In genomic region chr7:96519216-96519615, GRCm38 (mm10) we compare ENCODE assay signal across 9 mouse cellular contexts.
DNase-seq lines count a peak whose midpoint lies in the region; TF ChIP-seq lines count a peak whose summit lies in the region.
"Had no signal": no experiment of that assay in that cellular context is flagged by ENCODE, and none has a peak within 500 bp of the region (broad histone marks: within the 10 kb centered on the region; RNA-seq: fewer than 3 reads in every experiment).

No protein-coding gene starts in this region.

- H3K4me3 ChIP-seq in gastrocnemius, adult 2 months = no peak overlapping the region
- H3K4me3 ChIP-seq: limb, embryonic 13.5 days had no signal

- intact Hi-C loops in gastrocnemius, adult 2 months (cut with DNase I) = loop anchor here (1.0 to 10.0 kb wide), 2 partner anchors 256 to 396 kb away; no protein-coding TSS in a partner anchor

- TF ChIP-seq CTCF in gastrocnemius, adult 2 months (IDR thresholded peaks at IDR 0.05) = peak; percentile 99

- DNase-seq in gastrocnemius, adult 2 months = peak; percentile 27
- no peak for DNase-seq in gastrocnemius, adult 8-10 months (ENCODE audit: low spot score in 2 of 2)
- DNase-seq in 3134 (ENCODE audit: extremely low read depth, insufficient read length, low spot score) (peak; percentile 13), ZHBTc4 (ENCODE audit: low read depth, low spot score) (peak; percentile 59)
- DNase-seq in fat pad, adult 2 months (ENCODE audit: extremely low read depth, low read depth, low spot score) = peak; percentile 34
- peak; percentile 7 to 29 for DNase-seq in lung, adult 18-20 months
- peak; percentile 13 for DNase-seq in testis, postnatal 14 days (ENCODE audit: low spot score)
- no peak for DNase-seq in urinary bladder, postnatal 25 days (ENCODE audit: low spot score)

- H3K27ac ChIP-seq in gastrocnemius, adult 2 months = no peak overlapping the region
- H3K27ac ChIP-seq: limb, embryonic 13.5 days had no signal

Comparison
In these comparisons a context has a peak if more than half of its experiments do, and no peak if none do; other contexts are left out.
1. DNase-seq: peak in gastrocnemius, adult 2 months (single experiment), 3134 (single experiment), ZHBTc4 (single experiment), fat pad, adult 2 months (single experiment), lung, adult 18-20 months (2 of 2) and testis, postnatal 14 days (single experiment); none in gastrocnemius, adult 8-10 months (0 of 2) and urinary bladder, postnatal 25 days (single experiment).